Mouse (Mus musculus): ENCODE measurements around the gene Ndufa1. TPM values are rescaled to one million over a fixed set of nuclear protein-coding genes. Genes with fewer than 3 reads are reported as not detected.

Ndufa1 gene
- polyA plus RNA-seq, 1 experiment from 2014 or later: 990 TPM

Other genes starting within 250 kb of the Ndufa1 start
- gene Sept6, start 199.4 kb downstream of the Ndufa1 start, polyA plus RNA-seq (2014; fragmentation: Nextera tagmentation; extraction: Ambion mirVana): 55.9 and 57.1 TPM in 2 replicates
- gene Sowahd, start 142.3 kb downstream of the Ndufa1 start, polyA plus RNA-seq (2014; fragmentation: Nextera tagmentation; extraction: Ambion mirVana): 0.20 TPM in 1 of 2 replicates, not detected in the other
- 409 and 451 TPM in 2 replicates for gene Rpl39, start 105.8 kb downstream of the Ndufa1 start, polyA plus RNA-seq (2014; fragmentation: Nextera tagmentation; extraction: Ambion mirVana)
- gene Upf3b, start 80.8 kb downstream of the Ndufa1 start, polyA plus RNA-seq (2014; fragmentation: Nextera tagmentation; extraction: Ambion mirVana): 14.3 and 14.9 TPM in 2 replicates
- gene Nkap, start 64.4 kb downstream of the Ndufa1 start, polyA plus RNA-seq (2014; fragmentation: Nextera tagmentation; extraction: Ambion mirVana): 12.8 and 13.0 TPM in 2 replicates
- 0.15 and 0.22 TPM in 2 replicates for gene Akap14, start 22.3 kb downstream of the Ndufa1 start, polyA plus RNA-seq (2014; fragmentation: Nextera tagmentation; extraction: Ambion mirVana)
- gene Rnf113a1, start 82 bp upstream of the Ndufa1 start, polyA plus RNA-seq (2014; fragmentation: Nextera tagmentation; extraction: Ambion mirVana): 6.3 and 7.4 TPM in 2 replicates
- gene Gm9, start 19.9 kb upstream of the Ndufa1 start, polyA plus RNA-seq (2014; fragmentation: Nextera tagmentation; extraction: Ambion mirVana): not detected in 2 replicates
- not detected in 2 replicates for gene Rhox1, start 31.1 kb upstream of the Ndufa1 start, polyA plus RNA-seq (2014; fragmentation: Nextera tagmentation; extraction: Ambion mirVana)
- 0.26 TPM in 1 of 2 replicates, not detected in the other for gene Rhox2a, start 53.8 kb upstream of the Ndufa1 start, polyA plus RNA-seq (2014; fragmentation: Nextera tagmentation; extraction: Ambion mirVana)
- gene Rhox3a, start 58.8 kb upstream of the Ndufa1 start, polyA plus RNA-seq (2014; fragmentation: Nextera tagmentation; extraction: Ambion mirVana): not detected in 2 replicates
- not detected in 2 replicates for gene Rhox4a, start 74.2 kb upstream of the Ndufa1 start, polyA plus RNA-seq (2014; fragmentation: Nextera tagmentation; extraction: Ambion mirVana)
- not detected in 2 replicates for gene Rhox3a2, start 188.9 kb upstream of the Ndufa1 start, polyA plus RNA-seq (2014; fragmentation: Nextera tagmentation; extraction: Ambion mirVana)
- not detected in 2 replicates for gene Rhox4a2, start 199.7 kb upstream of the Ndufa1 start, polyA plus RNA-seq (2014; fragmentation: Nextera tagmentation; extraction: Ambion mirVana)
- not detected in 2 replicates for gene Rhox2b, start 220.9 kb upstream of the Ndufa1 start, polyA plus RNA-seq (2014; fragmentation: Nextera tagmentation; extraction: Ambion mirVana)
- gene Rhox4b, start 241.3 kb upstream of the Ndufa1 start, polyA plus RNA-seq (2014; fragmentation: Nextera tagmentation; extraction: Ambion mirVana): not detected in 2 replicates

All from heart, embryonic 14.5 days (tissue).